Mouse (Mus musculus) MEL (cell line): ENCODE data around the gene Xrcc4.

Experiments used
- CTCF ChIP-seq, 3 experiments: IDR thresholded peaks in 2 of 3; conservative IDR thresholded peaks in 1 of 3; 2 replicates each; pipeline ENCODE4 v1.5.1; 2011 to 2012; ENCODE audit warnings: low read length in 3 of 3, low read depth in 2 of 3, mild to moderate bottlenecking in 2 of 3, improper control_type of control experiment in 1 of 3, inconsistent platforms in 1 of 3, mixed read lengths in 1 of 3, moderate library complexity in 1 of 3; ENCODE audit not compliant: control insufficient read depth in 1 of 3, insufficient read depth in 1 of 3, poor library complexity in 1 of 3, severe bottlenecking in 1 of 3
- EP300 ChIP-seq, 2 experiments: IDR thresholded peaks; 2 replicates each; pipeline ENCODE4 v1.6.1; 2011; ENCODE audit warnings: improper control_type of control experiment in 2 of 2, low read length in 2 of 2, low read depth in 1 of 2, mild to moderate bottlenecking in 1 of 2
- ETS1 ChIP-seq: IDR thresholded peaks from 2 replicates; pipeline ENCODE4 v1.6.1; 2012; ENCODE audit warnings: low read depth, mild to moderate bottlenecking, inconsistent platforms, low read length, improper control_type of control experiment, moderate library complexity
- GATA1 ChIP-seq: IDR thresholded peaks from 2 replicates; pipeline ENCODE4 v1.6.1; 2011; ENCODE audit warnings: low read depth, low read length, improper control_type of control experiment
- KAT2A ChIP-seq: conservative IDR thresholded peaks from 2 replicates; pipeline ENCODE4 v1.6.1; 2012; ENCODE audit warnings: low read depth, low read length, improper control_type of control experiment, inconsistent platforms
- MAFK ChIP-seq: IDR thresholded peaks from 2 replicates; pipeline ENCODE4 v1.6.1; 2011; ENCODE audit warnings: low read depth, mild to moderate bottlenecking, low read length, improper control_type of control experiment, borderline replicate concordance
- POLR2A ChIP-seq, 2 experiments: IDR thresholded peaks; 2 replicates each; pipeline ENCODE4 v1.6.1; 2011 to 2012; ENCODE audit warnings: low read length in 2 of 2, mild to moderate bottlenecking in 2 of 2, control low read depth in 1 of 2, improper control_type of control experiment in 1 of 2, low read depth in 1 of 2, moderate library complexity in 1 of 2; ENCODE audit not compliant: control insufficient read depth in 1 of 2, insufficient read depth in 1 of 2, poor library complexity in 1 of 2
- POLR2AphosphoS5 ChIP-seq: IDR thresholded peaks from 2 replicates; pipeline ENCODE4 v1.6.1; 2012; ENCODE audit warnings: low read depth, borderline replicate concordance, mild to moderate bottlenecking, inconsistent platforms, low read length, moderate library complexity, mixed read lengths
- UBTF ChIP-seq: IDR thresholded peaks from 2 replicates; pipeline ENCODE4 v1.6.1; 2012; ENCODE audit warnings: low read depth, mild to moderate bottlenecking, inconsistent platforms, low read length, improper control_type of control experiment, moderate library complexity, borderline replicate concordance; ENCODE audit not compliant: insufficient read depth
- USF1 ChIP-seq: IDR thresholded peaks from 2 replicates; pipeline ENCODE4 v1.6.1; 2014; ENCODE audit warnings: low read depth, mild to moderate bottlenecking, inconsistent platforms, low read length, improper control_type of control experiment, moderate library complexity
- ZC3H11A ChIP-seq: IDR thresholded peaks from 2 replicates; pipeline ENCODE4 v1.6.1; 2012; ENCODE audit warnings: low read depth, mild to moderate bottlenecking, inconsistent platforms, low read length, improper control_type of control experiment

DNA sequence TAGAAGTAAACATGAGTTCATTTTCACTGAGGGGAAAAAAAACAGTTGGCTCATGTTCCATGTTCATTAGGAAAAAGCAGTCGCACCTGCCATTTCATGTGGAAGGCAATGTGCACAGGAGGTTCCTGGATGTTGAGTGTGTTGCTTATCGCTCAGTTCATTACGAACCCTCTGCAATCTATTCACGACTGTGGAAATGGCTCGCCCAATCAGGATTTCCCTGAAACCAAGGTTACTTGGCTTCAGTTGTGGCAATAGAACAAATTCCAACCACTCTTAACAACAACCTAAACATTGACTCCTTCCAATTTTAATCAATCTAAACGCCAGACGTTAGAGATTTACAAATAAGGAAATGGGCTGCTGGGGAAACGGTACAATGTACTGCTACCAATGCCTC, 78.3 kb downstream of the Xrcc4 start:
- TF ChIP-seq USF1 (no peak), POLR2A (IDR thresholded peaks at IDR 0.05; ENCODE audit: control insufficient read depth in 1 of 2, insufficient read depth in 1 of 2, low read depth in 1 of 2, low read length in 2 of 2, poor library complexity in 1 of 2) (no peak), GATA1 (no peak), CTCF (IDR thresholded peaks at IDR 0.05 in 2 of 3, conservative IDR thresholded peaks at IDR 0.05 in 1 of 3; ENCODE audit: control insufficient read depth in 1 of 3, insufficient read depth in 1 of 3, low read depth in 2 of 3, low read length in 3 of 3, poor library complexity in 1 of 3, severe bottlenecking in 1 of 3) (no peak), KAT2A (no peak), MAFK (no peak), POLR2AphosphoS5 (no peak), UBTF (no peak), ZC3H11A (no peak), ETS1 (no peak), EP300 (IDR thresholded peaks at IDR 0.05; ENCODE audit: low read depth in 1 of 2, low read length in 2 of 2) (no peak)
